Mouse (Mus musculus): ENCODE data around the gene Mical2. TPM values are rescaled to one million over a fixed set of nuclear protein-coding genes. Genes with fewer than 3 reads are reported as not detected.

The Mical2 gene
- total and polyA plus RNA-seq, 3 experiments = not detected

DNA sequence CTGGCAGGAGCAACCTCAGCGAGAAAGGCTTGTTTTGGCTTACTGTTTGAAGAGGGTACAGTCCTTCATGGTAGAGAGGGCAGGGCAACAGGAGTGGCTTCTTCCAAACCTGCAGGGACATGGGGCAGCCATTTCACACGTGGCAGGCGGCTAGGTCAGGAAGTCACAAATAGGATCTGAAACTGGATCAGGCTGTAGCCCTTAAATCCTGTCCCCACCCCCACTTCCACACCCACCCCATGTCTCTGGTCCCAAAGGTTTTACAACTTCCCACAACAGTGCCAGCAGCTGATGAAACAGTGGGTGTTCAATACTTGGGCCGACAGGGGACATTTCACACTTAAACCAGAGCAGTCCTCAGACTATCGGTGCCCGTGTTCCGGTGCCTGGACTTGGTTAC, 38.8 kb upstream of the Mical2 start:
- H3K27ac ChIP-seq (ENCODE audit: control insufficient read depth, low read depth, low read length) = no peak overlapping the region
- DNase-seq (ENCODE audit: low read depth, low spot score) = no peak
- no peaks in the 10 kb centered on the region for H3K79me2 ChIP-seq (ENCODE audit: control insufficient read depth, insufficient read depth, low read length, poor library complexity)
- no peak overlapping the region for H3K4me3 ChIP-seq (ENCODE audit: control insufficient read depth in 1 of 2, insufficient read depth in 1 of 2, low read depth in 2 of 2, low read length in 2 of 2)
- TF ChIP-seq NELFE (IDR thresholded peaks at IDR 0.05; ENCODE audit: low read depth, low read length) (no peak), NRF1 (IDR thresholded peaks at IDR 0.05; ENCODE audit: insufficient read depth, low read depth, low read length, poor library complexity, severe bottlenecking) (no peak), MYC (IDR thresholded peaks at IDR 0.05; ENCODE audit: low read depth, low read length) (no peak), RAD21 (IDR thresholded peaks at IDR 0.05; ENCODE audit: low read depth, low read length) (no peak)
- no peaks in the 10 kb centered on the region for H3K27me3 ChIP-seq (ENCODE audit: control insufficient read depth in 1 of 2, insufficient read depth in 2 of 2, low read length in 2 of 2)
- H3K9ac ChIP-seq (ENCODE audit: control insufficient read depth, low read depth, low read length, poor library complexity, severe bottlenecking) = no peak overlapping the region
- H3K36me3 ChIP-seq (ENCODE audit: control insufficient read depth in 1 of 2, insufficient read depth in 2 of 2, low read length in 2 of 2) = no peaks in the 10 kb centered on the region
- no peaks in the 10 kb centered on the region for H3K9me3 ChIP-seq (replicated peaks; ENCODE audit: insufficient read depth, low read length)
- no peaks in the 10 kb centered on the region for H3K4me1 ChIP-seq (ENCODE audit: control insufficient read depth in 1 of 2, insufficient read depth in 2 of 2, low read length in 2 of 2)

DNA sequence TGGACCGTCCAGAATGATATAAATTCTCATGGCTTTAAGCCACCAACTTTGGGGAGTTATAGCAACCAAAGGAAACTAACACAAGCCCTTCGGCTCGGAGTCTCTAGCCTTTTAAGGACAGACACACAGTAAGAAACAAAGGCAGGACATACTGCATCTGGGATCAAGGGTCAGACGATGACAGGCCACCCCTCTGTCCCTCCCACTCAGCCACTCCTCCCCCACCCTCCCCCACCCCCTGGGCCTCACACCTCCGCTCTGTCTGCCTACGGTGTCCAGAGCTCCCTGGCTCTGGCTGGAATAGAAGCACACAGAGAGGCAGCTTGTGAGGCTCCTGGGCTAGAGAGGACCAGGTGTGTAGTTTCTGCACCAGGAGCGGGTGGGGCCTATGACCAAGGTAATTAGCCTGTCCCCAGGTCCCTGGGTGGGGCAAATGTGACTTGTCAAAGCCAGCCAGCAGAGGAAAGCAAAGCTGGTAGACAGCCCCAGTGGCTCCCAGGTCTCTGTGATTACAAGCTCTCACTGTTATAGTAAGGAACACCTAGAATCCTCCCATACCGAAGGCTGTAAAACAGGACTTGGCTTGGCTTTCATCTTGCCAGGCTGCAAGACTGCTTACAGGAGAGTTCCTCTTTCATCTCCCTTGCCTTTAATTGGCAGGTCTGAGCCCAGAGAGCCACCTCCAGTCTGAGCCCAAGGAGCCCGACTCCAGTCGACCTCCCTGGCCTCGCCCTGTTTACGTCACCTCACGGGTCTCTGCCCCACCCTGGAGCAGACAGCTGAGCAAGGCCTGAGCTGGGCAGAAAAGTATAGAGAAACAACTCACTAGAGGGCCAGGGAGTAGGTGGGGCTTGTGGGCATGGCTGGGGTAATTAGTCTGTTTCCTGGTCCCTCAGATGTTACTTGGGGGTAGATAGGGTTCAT, 37.9 kb upstream of the Mical2 start:
- Histone ChIP-seq H3K9me3 (replicated peaks; ENCODE audit: insufficient read depth, low read length) (no peaks in the 10 kb centered on the region), H3K9ac (ENCODE audit: control insufficient read depth, low read depth, low read length, poor library complexity, severe bottlenecking) (no peak overlapping the region), H3K4me1 (ENCODE audit: control insufficient read depth in 1 of 2, insufficient read depth in 2 of 2, low read length in 2 of 2) (no peaks in the 10 kb centered on the region), H3K4me3 (ENCODE audit: control insufficient read depth in 1 of 2, insufficient read depth in 1 of 2, low read depth in 2 of 2, low read length in 2 of 2) (no peak overlapping the region), H3K36me3 (ENCODE audit: control insufficient read depth in 1 of 2, insufficient read depth in 2 of 2, low read length in 2 of 2) (no peaks in the 10 kb centered on the region), H3K27ac (ENCODE audit: control insufficient read depth, low read depth, low read length) (no peak overlapping the region), H3K27me3 (ENCODE audit: control insufficient read depth in 1 of 2, insufficient read depth in 2 of 2, low read length in 2 of 2) (no peaks in the 10 kb centered on the region), H3K79me2 (ENCODE audit: control insufficient read depth, insufficient read depth, low read length, poor library complexity) (no peaks in the 10 kb centered on the region)
- TF ChIP-seq ZNF384 (IDR thresholded peaks at IDR 0.05; ENCODE audit: low read depth, low read length) = no peak
- no peak for TF ChIP-seq TAL1 (IDR thresholded peaks at IDR 0.05; ENCODE audit: low read length)
- TF ChIP-seq ETS1 (IDR thresholded peaks at IDR 0.05; ENCODE audit: low read depth, low read length) = no peak
- TF ChIP-seq NELFE (IDR thresholded peaks at IDR 0.05; ENCODE audit: low read depth, low read length) = no peak
- no peak for TF ChIP-seq MAX (IDR thresholded peaks at IDR 0.05; ENCODE audit: low read length)
- TF ChIP-seq ZMIZ1 (IDR thresholded peaks at IDR 0.05; ENCODE audit: low read depth, low read length) = no peak
- TF ChIP-seq SIN3A (IDR thresholded peaks at IDR 0.05; ENCODE audit: low read length) = no peak
- no peak for DNase-seq (ENCODE audit: low read depth, low spot score)

DNA sequence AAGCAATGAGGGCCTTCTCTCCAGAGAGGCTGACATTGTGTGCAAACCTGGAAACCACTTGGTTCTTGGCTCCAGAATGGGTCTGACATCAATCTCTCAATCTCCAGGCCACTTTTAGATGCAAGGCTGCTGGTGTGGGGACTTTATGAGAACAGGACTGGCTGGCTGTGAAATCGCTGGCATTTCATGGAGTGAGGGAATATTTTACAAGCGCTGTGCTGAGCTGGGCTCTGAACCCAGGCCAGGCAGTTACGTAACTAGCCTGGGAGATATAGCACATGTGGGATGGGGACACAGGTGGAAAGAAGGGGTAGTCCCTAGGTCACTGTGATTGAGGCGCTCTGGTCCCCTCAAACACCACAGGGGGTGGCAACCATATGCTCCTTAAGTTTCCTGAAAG, 33.4 kb upstream of the Mical2 start:
- Histone ChIP-seq H3K27ac (ENCODE audit: control insufficient read depth, low read depth, low read length) (no peak overlapping the region), H3K9ac (ENCODE audit: control insufficient read depth, low read depth, low read length, poor library complexity, severe bottlenecking) (no peak overlapping the region), H3K36me3 (ENCODE audit: control insufficient read depth in 1 of 2, insufficient read depth in 2 of 2, low read length in 2 of 2) (no peaks in the 10 kb centered on the region), H3K4me3 (ENCODE audit: control insufficient read depth in 1 of 2, insufficient read depth in 1 of 2, low read depth in 2 of 2, low read length in 2 of 2) (no peak overlapping the region), H3K4me1 (ENCODE audit: control insufficient read depth in 1 of 2, insufficient read depth in 2 of 2, low read length in 2 of 2) (no peaks in the 10 kb centered on the region), H3K9me3 (replicated peaks; ENCODE audit: insufficient read depth, low read length) (no peaks in the 10 kb centered on the region), H3K79me2 (ENCODE audit: control insufficient read depth, insufficient read depth, low read length, poor library complexity) (no peaks in the 10 kb centered on the region), H3K27me3 (ENCODE audit: control insufficient read depth in 1 of 2, insufficient read depth in 2 of 2, low read length in 2 of 2) (no peaks in the 10 kb centered on the region)
- DNase-seq (ENCODE audit: low read depth, low spot score) = no peak
- TF ChIP-seq ZC3H11A (IDR thresholded peaks at IDR 0.05; ENCODE audit: low read depth, low read length) (no peak), USF2 (IDR thresholded peaks at IDR 0.05; ENCODE audit: borderline replicate concordance in 1 of 2, insufficient read depth in 1 of 2, low read depth in 1 of 2, low read length in 2 of 2) (no peak), MAX (IDR thresholded peaks at IDR 0.05; ENCODE audit: low read length) (no peak), NRF1 (IDR thresholded peaks at IDR 0.05; ENCODE audit: insufficient read depth, low read depth, low read length, poor library complexity, severe bottlenecking) (no peak), MAFK (IDR thresholded peaks at IDR 0.05; ENCODE audit: borderline replicate concordance, low read depth, low read length) (no peak), RCOR1 (IDR thresholded peaks at IDR 0.05; ENCODE audit: low read depth, low read length) (no peak), BHLHE40 (IDR thresholded peaks at IDR 0.05; ENCODE audit: borderline replicate concordance, low read depth, low read length) (no peak), MAZ (IDR thresholded peaks at IDR 0.05; ENCODE audit: low read depth, low read length) (no peak), POLR2A (IDR thresholded peaks at IDR 0.05; ENCODE audit: control insufficient read depth in 1 of 2, insufficient read depth in 1 of 2, low read depth in 1 of 2, low read length in 2 of 2, poor library complexity in 1 of 2) (no peak)
